Mouse (Mus musculus) E14TG2a.4 (cell line): ENCODE measurements around the gene Rps21.

Experiments
- CTCF ChIP-seq: conservative IDR thresholded peaks from 2 replicates; pipeline ENCODE4 v1.5.1; 2014; ENCODE audit warnings: low read length
- NANOG ChIP-seq: IDR thresholded peaks from 2 replicates; pipeline ENCODE4 v1.6.1; 2014; ENCODE audit warnings: borderline replicate concordance, low read length, mixed read lengths
- POU5F1 ChIP-seq: IDR thresholded peaks from 2 replicates; pipeline ENCODE4 v1.6.1; 2014; ENCODE audit warnings: low read length, borderline replicate concordance

DNA sequence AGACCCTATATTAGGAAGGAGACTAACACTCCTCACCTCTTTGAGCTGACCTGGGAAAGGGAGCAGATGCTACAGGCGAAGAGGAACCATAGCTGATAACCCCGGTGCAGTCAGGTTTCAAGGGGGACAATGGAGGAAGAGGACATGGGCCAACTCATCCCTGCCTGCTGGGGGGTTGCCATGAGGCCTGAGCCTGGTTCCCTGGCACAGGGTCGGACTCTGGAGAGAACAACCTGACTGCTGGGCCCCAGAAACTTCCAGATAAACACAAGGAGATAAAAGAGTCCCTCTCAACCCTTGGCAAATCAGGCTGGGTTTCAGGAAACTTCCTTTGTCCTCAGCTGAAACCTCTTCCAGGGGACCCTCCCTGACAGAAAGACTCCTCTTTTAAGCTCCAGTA is 38.9 kb upstream of the Rps21 start:
- no peak for TF ChIP-seq CTCF
- TF ChIP-seq NANOG = no peak
- no peak for TF ChIP-seq POU5F1
